In the genomic region with DNA sequence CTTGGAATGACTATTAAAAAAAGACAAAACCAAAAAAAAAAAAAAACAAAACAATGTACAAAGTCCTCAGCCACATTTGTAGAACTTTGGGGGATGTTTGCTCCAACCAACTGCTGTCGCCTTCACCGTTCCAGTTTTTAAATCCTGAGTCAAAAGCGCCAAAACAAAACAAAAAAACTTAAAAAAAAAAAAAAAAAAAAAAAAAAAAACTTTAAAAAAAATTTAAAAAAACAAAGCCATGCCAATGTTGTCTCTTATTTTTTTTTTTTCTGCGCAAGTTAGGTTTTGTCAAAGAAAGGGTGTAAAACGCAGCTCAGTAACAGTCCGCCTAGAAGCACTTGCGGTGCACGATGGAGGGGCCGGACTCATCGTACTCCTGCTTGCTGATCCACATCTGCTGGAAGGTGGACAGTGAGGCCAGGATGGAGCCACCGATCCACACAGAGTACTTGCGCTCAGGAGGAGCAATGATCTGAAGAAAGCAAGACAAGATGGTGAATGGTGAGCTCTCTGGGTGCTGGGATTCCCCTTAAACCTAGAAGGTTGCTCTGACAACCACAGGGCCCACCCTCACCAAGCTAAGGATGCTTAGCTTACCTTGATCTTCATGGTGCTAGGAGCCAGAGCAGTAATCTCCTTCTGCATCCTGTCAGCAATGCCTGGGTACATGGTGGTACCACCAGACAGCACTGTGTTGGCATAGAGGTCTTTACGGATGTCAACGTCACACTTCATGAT, we compare ENCODE assay signal across 8 mouse cellular contexts. TPM values are rescaled to one million over a fixed set of nuclear protein-coding genes. Genes with fewer than 3 reads are reported as not detected.
DNase-seq lines count a peak whose midpoint lies in the region; ATAC-seq and TF ChIP-seq lines count a peak whose summit lies in the region.

No protein-coding gene starts in this region.

- H3K36me3 ChIP-seq in kidney, embryonic 15.5 days = peaks cover 66% of the 10 kb centered on the region
- H3K36me3 ChIP-seq in G1E (replicated peaks) = peaks cover 70% of the 10 kb centered on the region
- peaks cover 64% of the 10 kb centered on the region for H3K36me3 ChIP-seq in heart, embryonic 12.5 days
- H3K36me3 ChIP-seq in liver, embryonic 14.5 days (replicated peaks; ENCODE audit: control insufficient read depth, insufficient read depth, low read depth) = peaks cover 57% of the 10 kb centered on the region

- H3K27me3 ChIP-seq in kidney, embryonic 15.5 days = no peaks in the 10 kb centered on the region
- H3K27me3 ChIP-seq in G1E (ENCODE audit: insufficient read depth, low read length) = no peaks in the 10 kb centered on the region
- no peaks in the 10 kb centered on the region for H3K27me3 ChIP-seq in heart, embryonic 12.5 days (replicated peaks)
- no peaks in the 10 kb centered on the region for H3K27me3 ChIP-seq in liver, embryonic 14.5 days (ENCODE audit: control insufficient read depth, insufficient read depth, low read length)

- no peak for ATAC-seq in kidney, embryonic 15.5 days (replicated peaks; ENCODE audit: low FRiP score)
- no peak for ATAC-seq in G1E (ENCODE audit: extremely low read depth, insufficient number of reproducible peaks, low FRiP score, poor library complexity, severe bottlenecking)
- no peak for ATAC-seq in heart, embryonic 12.5 days (ENCODE audit: insufficient number of reproducible peaks, low FRiP score)
- ATAC-seq in liver, embryonic 14.5 days (ENCODE audit: insufficient read depth) = no peak

- peak overlapping the region; percentile 100 for H3K9ac ChIP-seq in kidney, embryonic 15.5 days
- peak overlapping the region; percentile 100 for H3K9ac ChIP-seq in heart, embryonic 12.5 days
- H3K9ac ChIP-seq in liver, embryonic 14.5 days (replicated peaks) = no peak overlapping the region

- 78% methylated on average over 14 of the region's 14 CpGs for WGBS in kidney, embryonic 15.5 days
- 78% methylated on average over 14 of the region's 14 CpGs for WGBS in heart, embryonic 12.5 days
- WGBS in liver, embryonic 14.5 days (ENCODE audit: insufficient replicate concordance) = 84% methylated on average over 14 of the region's 14 CpGs

- H3K4me3 ChIP-seq in kidney, embryonic 15.5 days (replicated peaks) = peak overlapping the region; percentile 86
- H3K4me3 ChIP-seq in G1E (ENCODE audit: low read depth, low read length) = peak overlapping the region; percentile 100
- peak overlapping the region; percentile 99 for H3K4me3 ChIP-seq in heart, embryonic 12.5 days
- peak overlapping the region; percentile 24 to 97 for H3K4me3 ChIP-seq in liver, embryonic 14.5 days (ENCODE audit: insufficient read depth in 1 of 2, low read depth in 2 of 2, low read length in 2 of 2)

- H3K4me2 ChIP-seq in kidney, embryonic 15.5 days = peak overlapping the region; percentile 72
- peak overlapping the region; percentile 92 for H3K4me2 ChIP-seq in heart, embryonic 12.5 days
- H3K4me2 ChIP-seq in liver, embryonic 14.5 days (ENCODE audit: low read depth) = peak overlapping the region; percentile 85

- peaks cover 51% of the 10 kb centered on the region for H3K4me1 ChIP-seq in kidney, embryonic 15.5 days
- peaks cover 63% of the 10 kb centered on the region for H3K4me1 ChIP-seq in G1E (ENCODE audit: insufficient read depth, low read depth, low read length)
- H3K4me1 ChIP-seq in heart, embryonic 12.5 days (replicated peaks) = peaks cover 39% of the 10 kb centered on the region
- H3K4me1 ChIP-seq in liver, embryonic 14.5 days (replicated peaks; ENCODE audit: control insufficient read depth in 2 of 2, insufficient read depth in 2 of 2, low read length in 1 of 2) = peaks cover 17 to 25% of the 10 kb centered on the region in 2 experiments

- intact Hi-C loops in gastrocnemius, postnatal 36 days (cut with DNase I) = no loop called here

- no peak for TF ChIP-seq CTCF in G1E (IDR thresholded peaks at IDR 0.05; ENCODE audit: low read depth, low read length)
- TF ChIP-seq CTCF in liver, embryonic 14.5 days (IDR thresholded peaks at IDR 0.05; ENCODE audit: low read depth) = no peak

- peak overlapping the region; percentile 100 for H3K27ac ChIP-seq in kidney, embryonic 15.5 days
- peak overlapping the region; percentile 100 for H3K27ac ChIP-seq in heart, embryonic 12.5 days (ENCODE audit: poor library complexity, severe bottlenecking)
- no peak overlapping the region for H3K27ac ChIP-seq in liver, embryonic 14.5 days

- DNase-seq in kidney, adult 11 months = no peak
- DNase-seq in G1E (ENCODE audit: low spot score) = no peak
- no peak for DNase-seq in liver, embryonic 14.5 days (ENCODE audit: low read depth in 3 of 3, low spot score in 3 of 3)
- no peak for DNase-seq in spleen, postnatal 10 days (ENCODE audit: low spot score in 2 of 2)
- no peak for DNase-seq in gastrocnemius, postnatal 36 days
- DNase-seq in spleen, postnatal 36 days (ENCODE audit: low spot score in 2 of 2) = no peak

- TF ChIP-seq EP300 in liver, embryonic 14.5 days (IDR thresholded peaks at IDR 0.05; ENCODE audit: low read depth) = no peak

- no peaks in the 10 kb centered on the region for H3K9me3 ChIP-seq in kidney, embryonic 15.5 days (replicated peaks)
- H3K9me3 ChIP-seq in G1E (replicated peaks) = no peaks in the 10 kb centered on the region
- H3K9me3 ChIP-seq in heart, embryonic 12.5 days (replicated peaks) = no peaks in the 10 kb centered on the region
- no peaks in the 10 kb centered on the region for H3K9me3 ChIP-seq in liver, embryonic 14.5 days (ENCODE audit: control insufficient read depth, low read length)

RNA-seq across cellular contexts. Expression of gene Actb, which starts 2.9 kb away (rescaled TPM):
- 14,718 and 15,443 TPM in 2 replicates for polyA plus RNA-seq in kidney, embryonic 15.5 days (2015; fragmentation: Nextera tagmentation; extraction: Ambion mirVana)
- 5,110 and 5,465 TPM in 2 replicates for total RNA-seq in G1E (2014; fragmentation: Nextera tagmentation)
- 4,783 and 4,919 TPM in 2 replicates for total RNA-seq in G1E (2017)
- 1,879 and 3,214 TPM in 2 replicates for polyA plus RNA-seq in G1E (2012)
- polyA plus RNA-seq in heart, embryonic 12.5 days (2016; fragmentation: Nextera tagmentation; extraction: Ambion mirVana) = 6,292 and 6,382 TPM in 2 replicates
- 776 and 920 TPM in 2 replicates for polyA plus RNA-seq in liver, embryonic 14.5 days (2012; rRNA removed)
- polyA plus RNA-seq in liver, embryonic 14.5 days (2014; fragmentation: Nextera tagmentation; extraction: Ambion mirVana) = 7,259 and 7,802 TPM in 2 replicates
- 100 to 1,000 TPM; 427 to 440 TPM for total RNA-seq in gastrocnemius, postnatal 36 days (2021)

RNA-seq across cellular contexts. Expression of gene Fbxl18, which starts 8.4 kb away (rescaled TPM):
- 16.7 and 17.8 TPM in 2 replicates for polyA plus RNA-seq in kidney, embryonic 15.5 days (2015; fragmentation: Nextera tagmentation; extraction: Ambion mirVana)
- total RNA-seq in G1E (2014; fragmentation: Nextera tagmentation) = 10.8 and 16.2 TPM in 2 replicates
- 4.6 and 5.5 TPM in 2 replicates for total RNA-seq in G1E (2017)
- polyA plus RNA-seq in G1E (2012) = 14.8 and 21.3 TPM in 2 replicates
- polyA plus RNA-seq in heart, embryonic 12.5 days (2016; fragmentation: Nextera tagmentation; extraction: Ambion mirVana) = 11.5 and 12.9 TPM in 2 replicates
- polyA plus RNA-seq in liver, embryonic 14.5 days (2012; rRNA removed) = 1.9 and 2.2 TPM in 2 replicates
- 1.6 and 2.0 TPM in 2 replicates for polyA plus RNA-seq in liver, embryonic 14.5 days (2014; fragmentation: Nextera tagmentation; extraction: Ambion mirVana)
- total RNA-seq in gastrocnemius, postnatal 36 days (2021) = 1 to 10 TPM; 5.7 to 6.0 TPM

RNA-seq across cellular contexts. Expression of gene Fscn1, which starts 56.5 kb away (rescaled TPM):
- polyA plus RNA-seq in kidney, embryonic 15.5 days (2015; fragmentation: Nextera tagmentation; extraction: Ambion mirVana) = 320 and 348 TPM in 2 replicates
- total RNA-seq in G1E (2014; fragmentation: Nextera tagmentation) (not detected in 2 replicates), G1E (2017) (0.99 TPM in 1 of 2 replicates, not detected in the other)
- polyA plus RNA-seq in G1E (2012) = 0.06 TPM in 1 of 2 replicates, not detected in the other
- polyA plus RNA-seq in heart, embryonic 12.5 days (2016; fragmentation: Nextera tagmentation; extraction: Ambion mirVana) = 201 and 205 TPM in 2 replicates
- polyA plus RNA-seq in liver, embryonic 14.5 days (2012; rRNA removed) = 21.1 and 25.3 TPM in 2 replicates
- polyA plus RNA-seq in liver, embryonic 14.5 days (2014; fragmentation: Nextera tagmentation; extraction: Ambion mirVana) = 19.3 and 21.4 TPM in 2 replicates
- total RNA-seq in gastrocnemius, postnatal 36 days (2021) = 10 to 100 TPM in 1 of 2 experiments, 1 to 10 TPM in 1; 9.8 to 12.0 TPM

Comparison
In these comparisons a context has a peak if more than half of its experiments do, and no peak if none do; other contexts are left out.
1. RNA of gene Fscn1, which starts 56.5 kb away (polyA plus RNA-seq): 320 to 348 TPM in kidney, embryonic 15.5 days, 201 to 205 TPM in heart, embryonic 12.5 days and 19.3 to 25.3 TPM in liver, embryonic 14.5 days; 0.06 TPM in G1E; every median in the first group is over 10 times any median in the second.
2. Peak in every context shown above with its lines, with median percentiles within 50 percentile points of each other: H3K4me2 ChIP-seq and H3K4me3 ChIP-seq.